Mouse (Mus musculus) thymus, adult 18-20 months (tissue): ENCODE data around the gene 4930539E08Rik.

Experiments
- DNase-seq, 2 experiments: peaks; one replicate each; pipeline ENCODE4 v3.0.0; 2022; ENCODE audit warnings: mixed read lengths in 2 of 2

4930539E08Rik gene

DNA sequence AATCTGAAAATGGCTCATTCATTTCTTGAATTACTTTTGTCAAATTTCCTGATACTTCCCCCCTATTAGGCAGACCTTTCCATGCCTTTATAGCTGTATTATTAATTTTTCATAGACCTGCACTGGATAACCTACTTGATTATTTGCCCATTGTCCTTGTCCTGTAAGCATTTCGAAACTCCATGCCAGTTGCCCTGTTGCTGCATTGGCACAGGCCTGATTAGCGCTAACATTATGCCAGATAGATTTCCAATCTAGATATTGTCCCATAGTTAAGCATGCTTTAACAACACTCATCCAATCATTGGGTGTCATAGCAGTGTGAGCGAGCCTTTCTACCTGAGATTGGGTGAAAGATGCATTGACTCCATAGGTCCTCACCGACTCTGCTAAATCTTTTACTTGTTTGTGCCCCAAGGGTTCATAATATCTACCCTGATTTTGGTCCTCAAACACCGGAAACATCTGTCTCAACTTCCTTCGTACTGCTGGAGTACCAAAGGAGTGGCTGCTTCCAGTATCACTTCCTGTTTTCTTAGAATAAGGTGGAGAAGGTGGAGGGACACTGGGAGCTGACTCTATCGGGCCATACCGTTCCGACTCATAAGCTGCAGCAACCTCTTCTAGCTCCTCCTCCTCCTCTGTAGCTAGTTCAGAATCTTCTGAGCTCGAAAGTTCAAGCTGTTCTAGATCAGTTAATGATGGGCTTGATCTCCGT, 20.9 kb downstream of the 4930539E08Rik start:
- no peak for DNase-seq

- DNase-seq, result no peak
Measured at GRCm38 (mm10) chr17:28886266-28886665, 28.9 kb downstream of the 4930539E08Rik start.

- DNase-seq, result no peak
Measured at GRCm38 (mm10) chr17:28885231-28885630, 29.9 kb downstream of the 4930539E08Rik start.

GRCm38 (mm10) chr17:28883941-28884516, 31.1 kb downstream of the 4930539E08Rik start:
- DNase-seq, result no peak

GRCm38 (mm10) chr17:28882810-28883209, 32.3 kb downstream of the 4930539E08Rik start:
- no peak for DNase-seq

DNA sequence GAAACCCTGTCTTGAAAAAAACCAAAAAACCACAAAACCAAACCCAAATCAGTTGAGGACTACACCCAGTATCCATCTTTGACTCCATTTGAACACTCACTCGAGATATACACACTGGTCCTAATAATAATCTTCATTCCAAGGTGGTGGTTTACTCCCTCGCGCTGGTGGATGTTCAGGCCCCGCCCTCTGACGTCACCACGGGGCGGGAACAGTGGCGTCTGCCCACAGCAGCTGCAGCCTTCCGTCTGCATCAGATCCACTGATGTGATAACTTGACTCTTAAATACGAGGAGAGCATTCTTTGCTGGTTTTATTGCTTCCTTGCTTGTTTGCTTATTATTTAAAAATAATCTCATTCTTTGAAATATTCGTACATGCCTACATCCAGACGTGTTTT, 32.8 kb downstream of the 4930539E08Rik start:
- DNase-seq, result peak; percentile 36 to 55

- peak; percentile 39 to 42 for DNase-seq
Measured at GRCm38 (mm10) chr17:28879931-28880391, 35.2 kb downstream of the 4930539E08Rik start.

- no peak for DNase-seq
Measured at GRCm38 (mm10) chr17:28876821-28877220, 38.3 kb downstream of the 4930539E08Rik start.

GRCm38 (mm10) chr17:28876331-28876730, 38.8 kb downstream of the 4930539E08Rik start:
- DNase-seq, result no peak

DNA sequence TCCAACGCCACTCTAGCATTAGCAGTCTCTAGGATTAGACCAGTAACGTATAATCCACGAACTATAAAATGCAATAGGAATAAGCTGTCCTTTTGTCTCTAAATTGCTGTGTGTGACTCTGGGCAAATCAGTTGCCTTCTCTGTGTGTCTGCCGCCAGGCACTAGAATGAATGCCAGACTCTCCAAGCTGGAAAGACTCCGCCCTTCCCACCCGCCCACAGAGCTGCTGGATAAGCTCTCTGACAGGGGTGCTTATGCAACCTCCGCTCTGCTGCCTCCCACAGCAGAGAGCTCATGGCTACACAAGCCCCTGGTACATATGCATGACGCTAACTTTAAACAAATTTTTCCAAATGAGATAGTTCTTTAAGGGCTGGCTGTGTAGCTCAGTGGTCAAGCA, 39.8 kb downstream of the 4930539E08Rik start:
- DNase-seq, result no peak

DNA sequence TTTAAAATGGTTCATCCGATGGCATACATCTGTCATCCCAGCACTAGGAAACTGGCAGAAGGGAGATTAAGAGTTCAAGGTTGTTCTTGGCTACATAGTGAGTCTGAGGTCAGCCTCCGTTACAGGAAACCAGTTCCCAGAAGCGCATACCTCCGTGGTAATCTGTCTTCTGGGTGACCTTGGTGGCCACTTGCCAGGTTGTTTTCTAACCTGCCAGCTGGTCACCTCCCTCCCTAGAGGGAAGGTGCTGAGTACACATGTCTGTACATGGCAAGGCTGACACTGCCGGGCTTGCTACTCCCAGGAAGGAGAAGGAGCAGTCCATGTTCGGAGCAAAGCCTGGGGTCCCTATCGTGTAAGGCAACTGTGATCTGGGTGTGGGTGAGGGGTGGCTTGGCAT, 40.3 kb downstream of the 4930539E08Rik start:
- no peak for DNase-seq

GRCm38 (mm10) chr17:28874216-28874615, 40.9 kb downstream of the 4930539E08Rik start:
- DNase-seq, result no peak

GRCm38 (mm10) chr17:28872322-28872721, 42.8 kb downstream of the 4930539E08Rik start:
- DNase-seq, result no peak

- no peak for DNase-seq
Measured at GRCm38 (mm10) chr17:28871831-28872230, 43.3 kb downstream of the 4930539E08Rik start.

GRCm38 (mm10) chr17:28870435-28870834, 44.7 kb downstream of the 4930539E08Rik start:
- no peak for DNase-seq

GRCm38 (mm10) chr17:28869412-28870110, 45.6 kb downstream of the 4930539E08Rik start:
- no peak for DNase-seq

DNA sequence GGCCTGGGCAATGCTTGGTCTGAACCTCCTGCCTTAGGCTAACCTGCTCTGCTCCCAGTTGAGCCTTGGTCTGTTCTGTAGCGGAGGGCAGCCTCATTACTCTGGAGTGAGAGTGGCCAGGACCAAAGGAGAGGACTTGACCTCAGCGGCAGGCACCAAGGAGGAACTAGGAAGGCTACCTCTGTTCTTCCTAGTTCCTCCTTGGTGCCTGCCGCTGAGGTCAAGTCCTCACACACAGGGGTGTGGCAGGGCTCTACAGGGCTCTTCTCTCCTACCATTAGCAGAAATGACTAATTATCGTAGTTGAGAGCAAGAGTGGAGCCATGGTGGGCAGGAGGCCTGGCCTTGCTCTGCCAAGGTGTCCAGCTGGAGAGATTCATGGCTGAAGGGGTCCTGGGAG, 47.7 kb downstream of the 4930539E08Rik start:
- DNase-seq, result no peak

DNA sequence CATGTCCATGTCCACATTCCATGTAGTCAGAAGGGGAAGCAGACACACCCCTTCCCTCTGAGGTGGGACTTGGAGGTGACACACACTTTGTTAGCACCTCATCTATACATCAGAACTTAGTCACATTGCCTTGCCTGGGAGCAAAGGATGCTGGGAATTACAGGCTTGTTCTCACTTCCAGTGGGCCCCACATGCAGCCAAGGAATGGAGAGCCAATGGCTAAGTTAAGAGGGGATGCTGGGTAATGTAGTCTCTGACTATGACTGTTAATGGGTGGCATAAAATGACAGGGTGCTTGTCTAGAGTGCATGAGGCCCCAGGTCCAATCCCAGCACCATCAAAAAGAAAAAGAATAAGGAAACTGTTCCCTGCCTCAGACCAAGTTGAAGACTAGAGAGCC, 48.2 kb downstream of the 4930539E08Rik start:
- no peak for DNase-seq

DNA sequence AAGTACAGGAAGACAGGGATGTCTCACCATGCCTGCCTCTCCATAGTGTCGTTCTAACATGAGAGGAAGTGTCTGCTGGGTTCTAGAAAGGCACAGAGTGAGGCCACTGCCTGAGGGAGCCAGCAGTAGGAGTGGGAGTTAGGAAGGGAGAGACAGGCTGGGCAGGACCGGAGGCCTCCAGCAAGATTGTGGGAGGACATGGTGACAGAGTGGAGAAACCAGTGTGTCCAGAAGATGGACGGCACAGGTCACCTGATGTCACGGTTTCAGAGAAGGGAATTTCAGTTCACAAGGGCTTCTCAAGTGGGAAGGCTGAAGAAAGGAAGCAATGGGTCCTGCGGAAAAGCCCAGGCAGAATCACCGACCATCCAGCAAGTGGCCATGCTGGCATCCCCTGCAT, 50.7 kb downstream of the 4930539E08Rik start:
- DNase-seq, result no peak

GRCm38 (mm10) chr17:28863926-28864325, 51.2 kb downstream of the 4930539E08Rik start:
- DNase-seq, result no peak

DNA sequence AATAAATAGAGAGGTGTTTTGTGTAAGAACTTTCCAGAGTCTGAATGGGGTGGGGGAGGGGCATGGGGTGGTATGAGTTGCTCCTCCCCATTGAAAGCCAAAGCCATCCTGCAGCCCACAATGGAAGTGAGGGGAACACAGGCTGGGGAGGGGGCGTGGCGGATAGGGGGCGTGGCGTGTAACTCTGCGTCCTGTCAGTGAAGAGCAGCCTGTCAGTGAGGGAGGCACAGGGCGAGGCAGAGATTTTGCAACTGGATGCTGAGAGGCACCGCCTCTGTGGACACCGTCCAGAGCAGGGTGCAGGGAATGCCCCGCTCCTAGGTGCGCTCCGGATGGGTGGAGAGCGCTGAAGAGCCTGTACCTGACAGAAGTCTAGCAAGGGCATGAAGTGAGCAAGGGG, 56.9 kb downstream of the 4930539E08Rik start, which contains the start of gene Pnpla1:
Pnpla1 (plus strand) TSS at position 207 of the 400 bp plus-strand sequence.
- no peak for DNase-seq

DNA sequence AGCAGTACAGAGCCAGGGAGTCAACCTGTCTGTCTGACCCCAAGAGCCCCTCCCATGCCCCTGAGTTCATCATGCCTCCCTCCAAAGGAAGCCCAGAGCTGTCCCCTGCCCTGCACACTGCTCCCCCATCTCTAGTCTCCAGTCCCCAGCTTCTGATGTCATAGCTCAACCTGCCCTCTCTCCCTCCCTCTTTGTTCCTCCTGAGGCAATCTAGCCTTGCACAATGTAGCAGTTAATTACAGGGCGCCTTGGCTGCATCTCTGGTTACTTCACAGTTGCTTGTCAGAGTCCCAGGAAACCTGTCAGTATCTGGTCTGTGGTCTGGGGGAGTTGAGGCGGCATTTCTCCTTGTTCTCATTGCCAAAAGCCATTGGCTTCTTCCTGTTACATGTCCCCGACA, 59.1 kb downstream of the 4930539E08Rik start:
- DNase-seq, result no peak

DNA sequence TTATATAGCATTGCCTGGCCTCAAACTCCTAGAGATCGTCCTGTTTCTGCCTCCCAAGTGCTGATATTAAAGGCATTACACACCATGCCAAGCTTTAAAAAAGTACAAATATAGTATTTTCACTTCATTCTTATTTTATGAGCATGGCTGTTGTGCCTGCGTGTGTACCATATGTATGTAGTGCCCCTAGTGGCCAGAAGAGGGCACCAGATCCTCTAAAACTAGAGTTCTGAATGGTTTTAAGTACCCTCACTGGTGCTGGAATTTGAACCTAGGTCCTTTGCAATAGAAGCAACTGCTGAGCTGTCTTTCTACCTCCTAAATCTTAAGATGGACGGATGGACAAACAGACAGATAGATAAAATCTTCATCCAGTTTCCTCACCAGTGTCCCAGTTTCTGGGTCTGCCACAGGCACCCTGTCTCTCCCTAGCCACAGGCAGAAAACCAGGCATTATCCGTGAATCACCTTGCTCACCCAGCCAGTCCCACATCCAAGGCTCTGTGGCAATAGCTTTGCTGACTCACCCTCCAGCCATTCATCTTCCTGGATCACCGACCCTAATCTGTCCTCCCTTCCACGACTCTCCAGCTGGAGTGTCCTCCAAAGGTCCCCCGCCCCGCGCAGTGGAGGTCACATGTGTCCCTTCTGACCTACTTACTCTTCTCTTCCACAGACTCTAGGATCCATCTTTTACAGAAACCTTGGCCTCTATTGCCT, 59.8 kb downstream of the 4930539E08Rik start:
- DNase-seq, result no peak
